Mouse (Mus musculus): ENCODE data around the gene Slc23a3. TPM values are rescaled to one million over a fixed set of nuclear protein-coding genes. Genes with fewer than 3 reads are reported as not detected.

The Slc23a3 gene
- polyA plus RNA-seq, 1 experiment from 2014 or later: 1.4 TPM

DNA sequence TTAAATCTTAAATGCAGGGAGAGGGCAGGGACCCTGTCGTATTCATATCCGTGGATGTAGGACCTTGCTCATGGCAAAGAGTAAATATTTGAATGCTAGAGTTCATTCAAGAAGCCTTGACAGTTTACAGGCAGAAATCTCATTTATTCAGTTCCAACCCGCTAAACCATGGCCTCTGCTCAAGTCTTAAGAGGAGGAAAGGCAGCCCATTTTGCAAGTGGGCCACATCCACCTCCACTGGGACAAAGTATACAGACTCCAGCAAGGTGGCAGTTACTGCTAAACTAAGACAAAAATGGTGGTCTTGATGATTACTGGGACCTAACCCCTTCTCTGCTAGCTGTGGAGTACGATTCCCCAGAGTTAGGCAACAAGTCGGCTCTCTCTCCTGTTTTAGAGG, 8.3 kb downstream of the Slc23a3 start:
- H3K4me1 ChIP-seq (ENCODE audit: insufficient read depth, low read depth, low read length): peaks cover 6% of the 10 kb centered on the region; the same call in 1 of the 2 replicates
- H3K27ac ChIP-seq (ENCODE audit: low read length): peak overlapping the region; percentile 94
- H3K9me3 ChIP-seq (ENCODE audit: low read length): no peaks in the 10 kb centered on the region
- H3K27me3 ChIP-seq (replicated peaks; ENCODE audit: insufficient read depth, low read length): no peaks in the 10 kb centered on the region
- 28% methylated on average over 5 of the region's 5 CpGs for WGBS
- ATAC-seq: no peak
- peak overlapping the region; percentile 49 for H3K4me3 ChIP-seq (ENCODE audit: low read depth, low read length)
- no peak for DNase-seq (ENCODE audit: low spot score)
- H3K4me2 ChIP-seq (replicated peaks; ENCODE audit: low read depth, low read length): peak overlapping the region; percentile 39
- H3K9ac ChIP-seq (replicated peaks; ENCODE audit: low read depth): peak overlapping the region; percentile 48
- H3K36me3 ChIP-seq (ENCODE audit: insufficient read depth, low read length): no peaks in the 10 kb centered on the region
- TF ChIP-seq EP300 (IDR thresholded peaks at IDR 0.05) (no peak), CTCF (IDR thresholded peaks at IDR 0.05) (no peak)

DNA sequence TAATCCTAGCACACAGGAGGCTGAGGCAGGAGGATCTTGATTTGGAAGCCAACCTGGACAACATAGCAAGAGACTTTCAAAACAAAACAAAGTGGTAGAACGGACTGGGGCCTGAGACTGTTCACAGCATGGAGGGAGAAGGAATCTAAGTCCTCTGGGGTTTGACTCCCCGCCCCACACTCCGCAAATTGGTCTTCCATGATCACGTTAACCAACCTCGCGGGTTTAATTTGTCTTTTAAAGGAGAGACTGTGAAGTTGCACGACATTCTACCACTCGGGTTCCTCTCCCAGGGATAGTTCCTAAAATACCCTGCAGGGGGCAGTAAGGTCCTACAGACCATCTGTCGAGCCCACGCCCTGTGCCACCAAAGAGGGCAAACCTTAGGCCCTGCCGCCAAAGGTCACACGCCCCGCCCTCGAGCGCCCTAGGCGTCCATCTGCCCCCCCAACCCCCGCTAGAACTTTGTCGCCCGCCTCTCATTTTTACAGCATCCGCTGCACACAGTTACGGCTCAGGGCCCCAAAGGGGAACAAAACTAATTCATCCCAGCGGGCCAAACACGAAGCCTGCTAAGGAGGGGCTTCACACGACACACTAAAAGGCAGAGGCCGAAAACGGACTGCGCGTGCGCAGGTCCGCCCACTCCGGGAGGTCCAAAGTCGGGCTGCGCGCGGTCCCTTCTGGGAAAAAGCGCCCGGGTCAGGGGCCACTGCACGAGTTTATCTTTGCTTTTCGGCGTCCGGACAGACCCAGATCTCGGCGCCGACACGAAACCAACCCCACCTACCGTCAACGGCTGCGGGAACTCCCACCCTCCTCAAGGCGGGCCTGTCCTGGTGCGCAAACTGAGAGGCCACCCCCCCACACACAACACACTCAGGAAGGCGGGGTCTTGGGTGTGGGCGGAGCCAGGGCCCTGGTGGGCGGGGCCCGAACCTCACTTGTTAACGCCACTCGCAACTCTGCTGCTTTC, 9.1 kb downstream of the Slc23a3 start, which contains the start of gene Nhej1:
Gene Nhej1, minus strand, starts transcription at position 855 of the 976 bp plus-strand sequence.
- Histone ChIP-seq H3K9ac (replicated peaks; ENCODE audit: low read depth) (peak within 1 kb of the TSS; percentile 48), H3K4me3 (ENCODE audit: low read depth, low read length) (peak within 1 kb of the TSS; percentile 49), H3K4me1 (ENCODE audit: insufficient read depth, low read depth, low read length) (peaks cover 6% of the 10 kb centered on the region; the same call in 1 of the 2 replicates), H3K27me3 (replicated peaks; ENCODE audit: insufficient read depth, low read length) (no peaks in the 10 kb centered on the region), H3K36me3 (ENCODE audit: insufficient read depth, low read length) (no peaks in the 10 kb centered on the region), H3K27ac (ENCODE audit: low read length) (peak within 1 kb of the TSS; percentile 94), H3K4me2 (replicated peaks; ENCODE audit: low read depth, low read length) (peak within 1 kb of the TSS; percentile 39), H3K9me3 (ENCODE audit: low read length) (no peaks in the 10 kb centered on the region)
- 3% methylated on average over 53 of the region's 56 CpGs for WGBS
- TF ChIP-seq EP300 (IDR thresholded peaks at IDR 0.05) (peak; percentile 21; the same call in 1 of the 2 replicates), CTCF (IDR thresholded peaks at IDR 0.05) (peak; percentile 88)
- peak; percentile 98 for ATAC-seq
- DNase-seq (ENCODE audit: low spot score): peak; percentile 98

DNA sequence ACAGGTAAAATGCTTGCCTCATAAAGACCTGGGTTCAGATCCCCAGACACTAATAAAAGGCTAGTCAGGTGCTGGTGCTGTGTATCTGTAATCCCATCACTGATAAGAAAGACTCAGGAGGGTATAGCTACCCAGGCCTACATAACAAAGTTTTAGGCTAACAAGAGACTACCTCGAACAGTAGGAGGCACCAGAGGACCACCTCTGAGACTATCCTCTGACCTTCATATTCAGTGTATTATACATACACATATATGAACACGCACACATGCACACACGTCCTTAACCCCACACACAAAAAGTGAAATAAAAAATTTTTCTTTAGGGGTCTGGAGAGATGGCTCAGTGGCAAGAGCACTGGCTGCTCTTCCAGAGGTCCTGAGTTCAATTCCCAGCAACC, 11.5 kb downstream of the Slc23a3 start:
- TF ChIP-seq EP300 (IDR thresholded peaks at IDR 0.05) (no peak), CTCF (IDR thresholded peaks at IDR 0.05) (peak; percentile 46)
- DNase-seq (ENCODE audit: low spot score): no peak
- Histone ChIP-seq H3K27ac (ENCODE audit: low read length) (no peak overlapping the region), H3K27me3 (replicated peaks; ENCODE audit: insufficient read depth, low read length) (no peaks in the 10 kb centered on the region), H3K36me3 (ENCODE audit: insufficient read depth, low read length) (no peaks in the 10 kb centered on the region), H3K4me3 (ENCODE audit: low read depth, low read length) (no peak overlapping the region), H3K9ac (replicated peaks; ENCODE audit: low read depth) (no peak overlapping the region), H3K4me2 (replicated peaks; ENCODE audit: low read depth, low read length) (no peak overlapping the region), H3K9me3 (ENCODE audit: low read length) (no peaks in the 10 kb centered on the region), H3K4me1 (ENCODE audit: insufficient read depth, low read depth, low read length) (peaks cover 6% of the 10 kb centered on the region; the same call in 1 of the 2 replicates)
- WGBS: 76% methylated on average over 3 of the region's 3 CpGs
- no peak for ATAC-seq

Other genes starting within 250 kb of the Slc23a3 start
- not detected in 2 replicates for gene Fev, start 248.5 kb downstream of the Slc23a3 start, polyA plus RNA-seq (2015; fragmentation: Nextera tagmentation; extraction: Ambion mirVana)
- not detected in 2 replicates for gene Cryba2, start 240.7 kb downstream of the Slc23a3 start, polyA plus RNA-seq (2015; fragmentation: Nextera tagmentation; extraction: Ambion mirVana)
- 2.0 and 2.3 TPM in 2 replicates for gene Cfap65, start 198.3 kb downstream of the Slc23a3 start, polyA plus RNA-seq (2015; fragmentation: Nextera tagmentation; extraction: Ambion mirVana)
- gene Ihh, start 182.2 kb downstream of the Slc23a3 start, polyA plus RNA-seq (2015; fragmentation: Nextera tagmentation; extraction: Ambion mirVana): 0.10 and 0.16 TPM in 2 replicates
- gene Nhej1, start 8.7 kb downstream of the Slc23a3 start, polyA plus RNA-seq (2015; fragmentation: Nextera tagmentation; extraction: Ambion mirVana): 5.8 and 6.6 TPM in 2 replicates
- gene Cnppd1, start 8.8 kb upstream of the Slc23a3 start, polyA plus RNA-seq (2015; fragmentation: Nextera tagmentation; extraction: Ambion mirVana): 63.3 and 67.8 TPM in 2 replicates
- gene Retreg2, start 8.9 kb upstream of the Slc23a3 start, polyA plus RNA-seq (2015; fragmentation: Nextera tagmentation; extraction: Ambion mirVana): 40.5 and 45.0 TPM in 2 replicates
- 50.5 and 56.1 TPM in 2 replicates for gene Zfand2b, start 34.8 kb upstream of the Slc23a3 start, polyA plus RNA-seq (2015; fragmentation: Nextera tagmentation; extraction: Ambion mirVana)
- 9.4 and 11.7 TPM in 2 replicates for gene Abcb6, start 46.5 kb upstream of the Slc23a3 start, polyA plus RNA-seq (2015; fragmentation: Nextera tagmentation; extraction: Ambion mirVana)
- 15.9 and 17.2 TPM in 2 replicates for gene Ankzf1, start 58.3 kb upstream of the Slc23a3 start, polyA plus RNA-seq (2015; fragmentation: Nextera tagmentation; extraction: Ambion mirVana)
- 23.7 and 28.3 TPM in 2 replicates for gene Atg9a, start 58.3 kb upstream of the Slc23a3 start, polyA plus RNA-seq (2015; fragmentation: Nextera tagmentation; extraction: Ambion mirVana)
- 8.6 and 10.1 TPM in 2 replicates for gene Glb1l, start 76.9 kb upstream of the Slc23a3 start, polyA plus RNA-seq (2015; fragmentation: Nextera tagmentation; extraction: Ambion mirVana)
- gene Stk16, start 76.9 kb upstream of the Slc23a3 start, polyA plus RNA-seq (2015; fragmentation: Nextera tagmentation; extraction: Ambion mirVana): 75.8 and 77.0 TPM in 2 replicates
- gene Tuba4a, start 86.0 kb upstream of the Slc23a3 start, polyA plus RNA-seq (2015; fragmentation: Nextera tagmentation; extraction: Ambion mirVana): 46.6 and 50.5 TPM in 2 replicates
- not detected in 2 replicates for gene A630095N17Rik, start 98.2 kb upstream of the Slc23a3 start, polyA plus RNA-seq (2015; fragmentation: Nextera tagmentation; extraction: Ambion mirVana)
- 40.1 and 45.6 TPM in 2 replicates for gene Dnajb2, start 102.5 kb upstream of the Slc23a3 start, polyA plus RNA-seq (2015; fragmentation: Nextera tagmentation; extraction: Ambion mirVana)
- gene Ptprn, start 130.6 kb upstream of the Slc23a3 start, polyA plus RNA-seq (2015; fragmentation: Nextera tagmentation; extraction: Ambion mirVana): 0.90 and 0.92 TPM in 2 replicates
- gene Resp18, start 144.5 kb upstream of the Slc23a3 start, polyA plus RNA-seq (2015; fragmentation: Nextera tagmentation; extraction: Ambion mirVana): 1.5 and 1.8 TPM in 2 replicates
- gene Dnpep, start 184.1 kb upstream of the Slc23a3 start, polyA plus RNA-seq (2015; fragmentation: Nextera tagmentation; extraction: Ambion mirVana): 109 TPM in 2 replicates
- gene Des, start 226.4 kb upstream of the Slc23a3 start, polyA plus RNA-seq (2015; fragmentation: Nextera tagmentation; extraction: Ambion mirVana): 59.4 and 67.3 TPM in 2 replicates
- gene Speg, start 241.4 kb upstream of the Slc23a3 start, polyA plus RNA-seq (2015; fragmentation: Nextera tagmentation; extraction: Ambion mirVana): 15.4 and 16.4 TPM in 2 replicates